Mouse (Mus musculus) Muller cell, postnatal 12 days (primary cell): ENCODE data around the gene Atp1b4.
A peak's percentile ranks its signal among the peaks of the same experiment; 100 is the strongest.
"Not testable (repeated sequence)": the region's sequence is repeated elsewhere in the genome, so short reads cannot be mapped to it uniquely, and the experiment has no call there.

Source experiments
- DNase-seq: peaks from one replicate; pipeline ENCODE4 v3.0.0-alpha.2; 2015; ENCODE audit errors: inconsistent ontology term

Atp1b4 gene

DNA sequence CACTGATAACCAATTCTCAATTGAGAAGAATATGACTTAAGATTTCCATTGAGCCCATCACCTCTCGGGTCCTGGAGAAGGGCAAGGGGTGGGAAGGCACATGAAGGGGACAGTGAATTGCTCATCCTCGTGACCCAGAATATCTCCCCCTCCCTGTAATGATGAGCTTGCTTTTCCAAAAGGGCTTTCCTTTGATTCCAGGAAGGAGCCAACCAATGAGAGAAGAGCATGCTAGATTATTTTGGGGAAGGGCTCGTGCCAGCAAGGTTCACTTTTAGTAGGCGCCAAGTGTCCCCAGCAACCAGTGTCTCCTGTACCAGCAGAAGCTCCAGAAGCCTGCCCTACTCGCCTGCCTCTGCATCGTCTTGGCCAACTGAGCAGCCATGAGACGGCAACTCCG lies at the start of gene Atp1b4:
TSS of gene Atp1b4 (plus strand) at position 301 of the 400 bp plus-strand sequence.
- DNase-seq = no peak

DNA sequence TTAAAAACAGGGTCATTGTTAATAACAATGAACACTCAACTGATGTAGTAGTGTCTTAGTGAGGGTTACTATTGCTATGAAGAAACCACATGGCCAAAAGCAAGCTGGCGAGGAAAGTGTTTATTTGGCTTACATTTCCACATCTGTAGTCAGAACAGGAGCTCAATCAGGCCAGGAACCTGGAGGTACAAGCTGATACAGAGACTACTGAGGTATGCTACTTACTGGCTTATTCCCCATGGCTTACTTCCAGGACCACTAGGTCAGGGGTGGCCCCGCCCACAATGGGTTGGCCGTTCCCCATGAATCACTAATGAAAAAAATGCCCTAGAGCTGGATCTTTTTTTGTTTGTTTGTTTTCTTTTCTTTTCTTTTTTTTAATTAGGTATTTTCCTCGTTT lies 7.4 kb upstream of the Atp1b4 start:
- DNase-seq = no peak

DNA sequence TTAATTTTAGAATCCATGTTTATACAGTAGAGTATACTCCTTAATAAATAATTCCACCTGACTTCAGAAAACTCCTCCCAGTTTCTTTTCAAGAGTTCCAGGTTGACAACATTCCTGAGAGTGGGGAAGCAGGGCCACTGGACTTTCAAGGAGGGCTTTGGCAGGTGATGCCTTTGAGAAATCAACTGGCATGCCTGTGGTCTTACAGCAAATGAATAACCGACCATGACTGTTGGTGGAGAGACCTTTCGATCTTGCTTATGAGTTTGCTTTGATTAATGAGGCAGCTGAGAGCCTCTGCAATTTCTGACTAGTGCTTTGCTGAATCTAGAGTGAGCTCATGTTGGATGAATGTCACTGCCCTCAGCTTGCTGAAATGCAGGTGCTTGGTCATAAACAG lies 4.9 kb upstream of the Atp1b4 start:
- DNase-seq = no peak

DNA sequence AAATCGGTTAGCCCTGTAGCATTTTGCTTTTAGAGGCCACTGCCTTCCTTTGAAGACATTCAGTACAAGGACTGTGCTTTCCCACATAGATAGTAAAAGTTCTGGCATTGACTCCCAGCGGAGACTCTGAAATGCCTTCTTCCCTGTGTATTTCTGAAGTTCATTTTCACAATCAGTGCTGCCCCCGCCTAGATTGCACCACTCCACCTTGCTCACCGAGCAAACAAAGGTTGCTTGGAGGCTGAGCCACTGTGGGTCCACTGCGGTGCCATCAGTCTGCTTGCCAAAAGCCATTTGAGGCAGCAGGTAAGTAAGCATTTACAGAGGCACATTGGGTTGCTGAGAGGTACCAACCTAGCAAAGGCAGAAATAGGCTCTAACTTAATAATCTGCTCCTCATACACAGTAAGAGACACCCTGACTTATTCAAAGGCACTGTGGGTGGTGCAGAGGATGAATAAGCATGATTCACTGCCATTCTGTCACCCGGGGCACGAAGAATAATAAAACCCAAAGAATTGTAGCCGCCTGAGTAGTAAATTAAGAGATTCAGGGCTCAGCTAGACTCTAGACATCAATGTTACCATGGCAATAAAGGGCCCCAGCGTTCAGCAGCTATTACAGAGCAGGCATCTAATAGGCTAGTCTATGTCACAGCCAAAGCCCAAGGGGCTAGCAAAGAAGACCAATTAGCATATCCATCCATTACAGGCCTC lies 2.9 kb upstream of the Atp1b4 start:
- DNase-seq = peak; percentile 30

DNA sequence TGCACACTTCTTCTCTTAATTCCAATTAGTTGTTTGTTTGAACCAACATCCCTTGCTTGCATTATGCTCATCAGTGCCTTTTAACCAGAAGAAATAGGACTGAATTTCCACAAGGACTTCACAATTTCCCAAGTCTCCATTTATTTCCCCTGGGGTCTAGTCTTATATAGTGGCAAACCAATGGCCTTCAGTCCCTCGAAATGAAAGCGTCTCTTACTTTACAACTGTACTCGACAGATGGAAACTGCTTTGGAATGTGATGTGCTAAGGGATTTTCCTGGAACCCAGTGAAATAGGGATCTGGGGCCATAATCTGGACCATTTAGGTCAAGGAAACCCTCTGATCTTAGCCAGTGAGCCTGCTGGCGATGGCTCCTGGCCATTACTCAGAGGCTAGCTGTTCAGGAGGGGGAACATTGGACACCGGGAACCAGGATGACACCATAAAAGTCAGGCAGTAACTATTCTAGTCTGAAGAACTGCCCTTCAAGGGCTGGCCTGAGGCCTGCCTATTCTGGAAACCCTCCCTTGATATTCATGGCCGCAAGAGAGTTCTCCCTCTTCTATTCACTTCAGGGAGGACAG lies 2.3 kb upstream of the Atp1b4 start:
- no peak for DNase-seq

DNA sequence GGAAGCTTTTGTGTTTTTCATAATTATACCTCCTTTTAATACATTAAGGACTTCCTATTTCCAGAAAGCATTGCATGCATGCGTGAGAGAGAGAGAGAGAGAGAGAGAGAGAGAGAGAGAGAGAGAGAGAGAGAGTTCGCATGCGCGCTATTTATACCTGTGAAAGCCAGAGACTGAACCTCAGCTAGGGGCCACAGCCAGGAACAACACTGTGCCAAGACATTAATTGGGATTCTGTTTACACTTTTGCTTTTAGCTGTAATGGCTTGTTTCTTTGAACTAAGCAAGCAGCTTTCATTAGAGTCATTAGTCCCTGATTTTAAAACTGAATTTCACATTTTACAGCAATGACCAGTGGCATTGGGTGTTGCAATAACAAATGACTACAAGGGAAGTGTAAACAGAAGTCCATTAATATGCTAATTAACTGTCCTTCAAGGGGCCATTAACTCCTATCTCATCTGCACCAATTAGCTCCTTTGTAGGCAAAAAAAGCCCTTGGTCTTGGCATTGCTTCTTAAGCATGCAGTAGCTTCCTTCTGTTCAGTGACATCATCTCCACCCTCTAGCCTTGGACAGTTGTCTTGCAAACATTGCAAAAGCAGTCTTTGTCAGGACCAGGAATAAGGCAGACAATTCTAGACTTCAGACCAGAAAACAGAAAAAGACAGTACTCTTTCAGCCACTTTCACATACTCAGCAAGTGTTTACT lies 14.9 kb downstream of the Atp1b4 start:
- DNase-seq = peak; percentile 31

DNA sequence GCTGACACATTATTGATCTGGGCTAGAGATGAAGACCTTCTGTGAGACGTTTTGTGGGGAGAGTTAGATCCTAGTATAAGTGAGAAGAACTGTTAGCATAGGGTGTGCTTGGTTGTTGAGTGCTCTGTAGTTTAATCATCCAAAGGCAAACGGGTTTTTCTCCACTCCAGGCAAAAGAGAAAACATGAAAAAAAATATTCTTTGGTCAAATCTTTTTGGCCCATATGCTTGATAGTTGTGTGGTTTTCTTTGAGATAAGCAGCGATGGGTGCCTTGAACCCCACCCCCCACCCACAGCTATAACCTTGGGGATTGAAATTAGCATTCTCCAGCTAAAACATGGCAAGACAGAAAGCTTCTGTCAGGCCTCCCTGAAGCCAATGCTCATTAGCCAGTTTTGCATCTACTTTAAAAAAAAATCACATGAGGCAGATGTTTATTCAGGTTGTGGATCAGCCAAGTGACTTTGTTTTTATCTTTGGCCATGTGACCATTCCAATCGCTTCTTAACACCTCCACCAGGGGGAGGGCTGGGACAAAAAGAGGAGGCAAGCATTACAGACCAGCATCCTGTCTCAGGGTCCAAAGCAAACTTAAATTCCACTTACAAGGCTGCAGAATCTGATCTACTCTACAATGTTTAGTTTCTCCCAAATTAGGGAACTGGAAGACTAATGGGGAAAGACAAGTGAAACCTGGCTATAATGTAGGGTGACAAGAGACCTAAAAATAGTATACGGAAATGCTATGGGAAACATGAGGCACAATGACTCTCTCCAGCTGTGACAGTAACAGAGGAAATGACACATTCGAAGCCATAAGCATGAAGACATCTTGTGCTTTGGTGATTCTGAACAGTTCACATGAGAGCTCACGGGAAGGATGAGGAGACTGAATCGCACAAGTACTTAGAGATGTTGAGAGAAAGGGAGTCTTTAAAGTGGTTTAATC lies 18.6 kb downstream of the Atp1b4 start:
- peak; percentile 59 for DNase-seq

DNA sequence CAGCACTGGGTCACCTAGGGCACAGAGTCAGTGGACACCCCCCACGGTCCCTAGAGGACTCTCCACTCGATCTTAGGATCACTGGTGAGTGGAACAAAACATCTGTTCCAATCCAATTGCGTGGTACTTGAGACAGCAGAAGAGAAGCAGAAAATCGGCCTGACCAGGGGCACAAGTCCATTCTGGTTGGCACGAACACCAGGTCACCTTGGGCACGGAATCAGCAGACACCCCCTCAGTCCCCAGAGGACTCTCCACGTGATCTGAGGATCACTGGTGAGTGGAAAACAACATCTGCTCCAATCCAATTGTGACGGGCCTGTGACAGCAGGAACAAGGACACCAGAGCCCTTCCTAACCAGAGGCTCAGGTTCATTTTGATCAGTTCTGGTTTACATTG lies 46.0 kb downstream of the Atp1b4 start:
- DNase-seq = no peak

DNA sequence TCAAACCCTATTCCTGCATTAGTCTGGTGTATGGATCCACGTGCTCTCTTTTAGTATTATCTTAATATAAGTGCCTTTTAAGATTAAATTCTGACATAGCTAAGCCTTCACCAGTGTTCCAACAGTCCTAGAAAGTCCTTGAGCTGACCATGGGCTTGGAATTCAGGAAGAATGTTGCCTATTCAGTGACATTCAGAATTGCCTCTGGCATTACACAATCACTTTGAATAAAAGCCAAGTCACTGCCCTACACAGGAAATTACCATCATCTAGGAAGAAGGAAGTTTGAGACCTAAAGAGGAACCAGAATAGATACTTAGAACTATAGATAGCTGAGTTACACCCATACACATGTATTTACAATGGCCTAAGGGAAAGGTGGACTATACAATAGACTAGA lies 48.6 kb downstream of the Atp1b4 start:
- DNase-seq = not testable (repeated sequence)

DNA sequence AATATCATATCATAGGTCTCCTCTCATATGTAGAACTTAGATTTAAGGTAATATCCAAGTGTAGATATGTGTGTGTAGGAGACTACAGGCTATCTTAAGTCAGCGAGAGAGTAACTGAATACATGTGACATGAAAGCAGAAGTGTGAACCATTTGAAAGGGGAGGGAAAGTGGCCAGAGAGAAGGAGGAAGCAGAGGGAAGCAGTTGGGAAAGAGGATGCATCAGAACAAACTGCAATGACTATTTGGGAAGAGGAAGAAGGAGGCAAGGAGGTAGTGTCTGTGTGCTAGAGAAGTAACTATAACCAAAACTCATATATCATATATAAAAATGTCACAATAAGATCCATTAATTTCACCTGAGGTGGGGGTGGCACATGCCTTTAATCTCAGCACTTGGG lies 57.2 kb downstream of the Atp1b4 start:
- DNase-seq = not testable (repeated sequence)
